Mouse (Mus musculus) ES-E14 (cell line): Measurements from ENCODE around the gene Anpep.

Source experiments
- CHD2 ChIP-seq: IDR thresholded peaks from 2 replicates; pipeline ENCODE4 v1.6.1; 2014; ENCODE audit warnings: mild to moderate bottlenecking, low read depth, low read length, inconsistent platforms
- MAFK ChIP-seq: IDR thresholded peaks from 2 replicates; pipeline ENCODE4 v1.6.1; 2014; ENCODE audit warnings: mild to moderate bottlenecking, low read depth, low read length, inconsistent platforms; ENCODE audit not compliant: insufficient read depth
- ZC3H11A ChIP-seq: IDR thresholded peaks from 2 replicates; pipeline ENCODE4 v1.6.1; 2012; ENCODE audit warnings: low read depth, mild to moderate bottlenecking, inconsistent platforms, low read length, borderline replicate concordance
- ZNF384 ChIP-seq: IDR thresholded peaks from 2 replicates; pipeline ENCODE4 v1.6.1; 2012; ENCODE audit warnings: low read depth, low read length, inconsistent platforms

- TF ChIP-seq ZC3H11A (no peak), ZNF384 (no peak), MAFK (no peak), CHD2 (no peak)
Measured at GRCm38 (mm10) chr7:79837247-79837646, 23.6 kb downstream of the Anpep start.
